Mouse (Mus musculus) ES-E14 (cell line): ENCODE data around the gene Zc3h12c. TPM values are rescaled to one million over a fixed set of nuclear protein-coding genes. Genes with fewer than 3 reads are reported as not detected.
"Not testable (repeated sequence)": the region's sequence is repeated elsewhere in the genome, so short reads cannot be mapped to it uniquely, and the experiment has no call there.

Experiments
- DNase-seq: peaks from one replicate; pipeline ENCODE4 v3.0.0-alpha.2; 2013; ENCODE audit warnings: low read depth, low spot score
- H3K27ac ChIP-seq: 2 replicates; pipeline ENCODE4 v1.5.1; 2012; ENCODE audit warnings: low read depth, mild to moderate bottlenecking, low read length, moderate library complexity, mixed read lengths; ENCODE audit not compliant: poor library complexity, insufficient read depth, severe bottlenecking
- H3K36me3 ChIP-seq: 2 replicates; pipeline ENCODE4 v1.6.1; 2012; ENCODE audit warnings: mild to moderate bottlenecking, low read length, moderate library complexity, mixed read lengths; ENCODE audit not compliant: control insufficient read depth, poor library complexity, insufficient read depth, severe bottlenecking
- H3K4me1 ChIP-seq, 2 experiments: fragments of 150-350 bp in 1 of 2; sonication (generic) in 1 of 2; 2 replicates each; pipeline ENCODE4 v1.6.1; 2012; ENCODE audit warnings: low read length in 2 of 2, mild to moderate bottlenecking in 1 of 2, mixed read lengths in 1 of 2; ENCODE audit not compliant: control insufficient read depth in 2 of 2, insufficient read depth in 2 of 2, poor library complexity in 1 of 2
- H3K4me3 ChIP-seq, 2 experiments: fragments of 150-350 bp in 1 of 2; sonication (generic) in 1 of 2; 2 replicates each; pipeline ENCODE4 v1.5.1; 2012; ENCODE audit warnings: low read length in 2 of 2, low read depth in 1 of 2, mild to moderate bottlenecking in 1 of 2, mixed read lengths in 1 of 2; ENCODE audit not compliant: insufficient read depth in 1 of 2, poor library complexity in 1 of 2, severe bottlenecking in 1 of 2
- H3K9ac ChIP-seq: 2 replicates; pipeline ENCODE4 v1.6.1; 2012; ENCODE audit warnings: low read depth, mild to moderate bottlenecking, low read length, mixed read lengths; ENCODE audit not compliant: poor library complexity, insufficient read depth, severe bottlenecking
- H3K9me3 ChIP-seq: fragments of 150-350 bp; sonication (generic); 2 replicates; pipeline ENCODE4 v1.6.1; 2012; ENCODE audit warnings: low read depth, mild to moderate bottlenecking, low read length; ENCODE audit not compliant: control insufficient read depth, insufficient read depth
- CHD2 ChIP-seq: IDR thresholded peaks from 2 replicates; pipeline ENCODE4 v1.6.1; 2014; ENCODE audit warnings: mild to moderate bottlenecking, low read depth, low read length, inconsistent platforms
- HCFC1 ChIP-seq: IDR thresholded peaks from 2 replicates; pipeline ENCODE4 v1.6.1; 2012; ENCODE audit warnings: low read length, inconsistent platforms, borderline replicate concordance; ENCODE audit not compliant: insufficient read depth
- MAFK ChIP-seq: IDR thresholded peaks from 2 replicates; pipeline ENCODE4 v1.6.1; 2014; ENCODE audit warnings: mild to moderate bottlenecking, low read depth, low read length, inconsistent platforms; ENCODE audit not compliant: insufficient read depth
- ZC3H11A ChIP-seq: IDR thresholded peaks from 2 replicates; pipeline ENCODE4 v1.6.1; 2012; ENCODE audit warnings: low read depth, mild to moderate bottlenecking, inconsistent platforms, low read length, borderline replicate concordance
- ZNF384 ChIP-seq: IDR thresholded peaks from 2 replicates; pipeline ENCODE4 v1.6.1; 2012; ENCODE audit warnings: low read depth, low read length, inconsistent platforms
- in situ Hi-C, 2 experiments: fragments of 600-800 bp; cut with MboI; formaldehyde crosslinking; loops; one replicate each; pipeline ENCODE4 v1.15.1; 2025; ENCODE audit warnings: low sequenced_read_pairs in 2 of 2, inconsistent platforms in 1 of 2; ENCODE audit not compliant: unreplicated experiment in 2 of 2
- total RNA-seq: library from RNA; depleted of rRNA; stranded (reverse); fragments of 300-350 nt; gene quantifications from 2 replicates; pipeline ENCODE4 v1.2.3, GENCODE M21; 2012; rRNA removed

The Zc3h12c gene
- total RNA-seq, 1 experiment: 3.0 TPM

GRCm38 (mm10) chr9:52077692-52078091 lies 90.7 kb downstream of the Zc3h12c start:
- TF ChIP-seq CHD2 (no peak), ZNF384 (no peak), MAFK (no peak), HCFC1 (no peak), ZC3H11A (no peak)
- H3K4me3 ChIP-seq: no peak overlapping the region
- in situ Hi-C loops: no loop called here
- H3K27ac ChIP-seq: no peak overlapping the region
- H3K4me1 ChIP-seq: no peaks in the 10 kb centered on the region
- no peak for DNase-seq
- no peaks in the 10 kb centered on the region for H3K9me3 ChIP-seq
- no peak overlapping the region for H3K9ac ChIP-seq
- peaks cover 23% of the 10 kb centered on the region for H3K36me3 ChIP-seq

GRCm38 (mm10) chr9:52076089-52076488 lies 92.3 kb downstream of the Zc3h12c start:
- no peaks in the 10 kb centered on the region for H3K9me3 ChIP-seq
- peaks cover 20% of the 10 kb centered on the region for H3K36me3 ChIP-seq
- H3K4me3 ChIP-seq: no peak overlapping the region
- no peak for TF ChIP-seq ZC3H11A
- TF ChIP-seq HCFC1: no peak
- no peak for TF ChIP-seq CHD2
- no peak for TF ChIP-seq ZNF384
- no peak for TF ChIP-seq MAFK
- H3K27ac ChIP-seq: no peak overlapping the region
- no peak for DNase-seq
- no peak overlapping the region for H3K9ac ChIP-seq
- in situ Hi-C loops: no loop called here
- no peaks in the 10 kb centered on the region for H3K4me1 ChIP-seq

- in situ Hi-C loops: no loop called here
- no peaks in the 10 kb centered on the region for H3K4me1 ChIP-seq
- TF ChIP-seq ZC3H11A (no peak), HCFC1 (no peak), MAFK (no peak), ZNF384 (no peak), CHD2 (no peak)
- H3K4me3 ChIP-seq: no peak overlapping the region
- no peak overlapping the region for H3K27ac ChIP-seq
- no peak overlapping the region for H3K9ac ChIP-seq
- peaks cover 21% of the 10 kb centered on the region for H3K36me3 ChIP-seq
- no peaks in the 10 kb centered on the region for H3K9me3 ChIP-seq
- DNase-seq: no peak
These were observed 96.2 kb downstream of the Zc3h12c start for GRCm38 (mm10) chr9:52072202-52072601.

GRCm38 (mm10) chr9:52071352-52071751 lies 97.0 kb downstream of the Zc3h12c start:
- H3K9me3 ChIP-seq, H3K9ac ChIP-seq, H3K4me1 ChIP-seq, in situ Hi-C loops, H3K27ac ChIP-seq, H3K4me3 ChIP-seq, DNase-seq: not testable (repeated sequence)
- H3K36me3 ChIP-seq: peaks cover 21% of the 10 kb centered on the region

GRCm38 (mm10) chr9:52070052-52070451 lies 98.3 kb downstream of the Zc3h12c start:
- Histone ChIP-seq H3K27ac (no peak overlapping the region), H3K4me3 (no peak overlapping the region), H3K9ac (no peak overlapping the region), H3K9me3 (no peaks in the 10 kb centered on the region), H3K36me3 (peaks cover 18% of the 10 kb centered on the region), H3K4me1 (no peaks in the 10 kb centered on the region)
- DNase-seq: no peak
- TF ChIP-seq ZNF384 (no peak), ZC3H11A (no peak), MAFK (no peak), HCFC1 (no peak), CHD2 (no peak)
- in situ Hi-C loops: no loop called here

Other genes with a start within 250 kb of the Zc3h12c start
- gene Fdx1, start 205.0 kb downstream of the Zc3h12c start, total RNA-seq: 14.7 and 21.3 TPM in 2 replicates
- gene Rdx, start 121.4 kb downstream of the Zc3h12c start, total RNA-seq: 73.3 and 97.0 TPM in 2 replicates